Mouse (Mus musculus) erythroblast, embryonic 14.5 days (primary cell): ENCODE measurements around the gene Gm10283.

Experiments used
- GATA1 ChIP-seq: IDR thresholded peaks from 2 replicates; pipeline ENCODE4 v1.6.1; 2012; ENCODE audit warnings: low read length, inconsistent platforms, mixed read lengths
- TAL1 ChIP-seq: IDR thresholded peaks from 3 replicates; pipeline ENCODE4 v1.6.1; 2012; ENCODE audit warnings: low read length, inconsistent platforms, mixed read lengths

DNA sequence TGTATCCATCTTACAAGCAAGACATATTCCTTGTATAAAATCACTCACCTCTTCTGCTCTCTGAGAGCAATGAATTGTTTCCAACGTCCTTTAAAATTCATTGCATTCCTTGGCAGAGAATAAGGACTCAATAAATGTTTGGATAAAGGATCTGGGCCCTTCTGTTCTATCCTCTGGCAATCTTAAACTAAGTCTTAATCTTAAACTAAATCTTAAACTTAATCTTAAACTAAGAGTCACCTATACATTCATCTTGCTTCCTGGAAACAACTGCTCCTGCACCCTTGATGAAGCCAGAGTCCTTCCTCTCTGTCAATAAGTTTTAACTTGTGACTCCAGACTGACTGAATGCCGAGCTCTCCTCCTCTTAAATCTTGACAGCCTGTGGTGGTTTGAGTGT lies at the start of gene Gm10283:
- TF ChIP-seq GATA1 (no peak), TAL1 (no peak)
